Mouse (Mus musculus) heart, postnatal 14 days (tissue): ENCODE results near the gene Pparg. TPM values are rescaled to one million over a fixed set of nuclear protein-coding genes. Genes with fewer than 3 reads are reported as not detected.

Experiments
- DNase-seq, 2 experiments: peaks; one replicate each; pipeline ENCODE4 v3.0.0; 2021 to 2022
- intact Hi-C: fragments of 180-260 bp; cut with DNase I; formaldehyde crosslinking; loops from one replicate; pipeline ENCODE4 v1.15.1; 2025
- total RNA-seq, 2 experiments: library from RNA; stranded (reverse); gene quantifications; 2 replicates each; pipeline ENCODE4 v1.2.3; 2021

Gene Pparg
- total RNA-seq, 2 experiments from 2014 or later = 14.1 to 21.6 TPM

- intact Hi-C loops = loop anchor here (5.0 kb wide), 1 partner anchor 118 kb away; no protein-coding TSS in a partner anchor
- DNase-seq = no peak
Observed at GRCm38 (mm10) chr6:115349641-115350464, 10.9 kb upstream of the Pparg start.

DNA sequence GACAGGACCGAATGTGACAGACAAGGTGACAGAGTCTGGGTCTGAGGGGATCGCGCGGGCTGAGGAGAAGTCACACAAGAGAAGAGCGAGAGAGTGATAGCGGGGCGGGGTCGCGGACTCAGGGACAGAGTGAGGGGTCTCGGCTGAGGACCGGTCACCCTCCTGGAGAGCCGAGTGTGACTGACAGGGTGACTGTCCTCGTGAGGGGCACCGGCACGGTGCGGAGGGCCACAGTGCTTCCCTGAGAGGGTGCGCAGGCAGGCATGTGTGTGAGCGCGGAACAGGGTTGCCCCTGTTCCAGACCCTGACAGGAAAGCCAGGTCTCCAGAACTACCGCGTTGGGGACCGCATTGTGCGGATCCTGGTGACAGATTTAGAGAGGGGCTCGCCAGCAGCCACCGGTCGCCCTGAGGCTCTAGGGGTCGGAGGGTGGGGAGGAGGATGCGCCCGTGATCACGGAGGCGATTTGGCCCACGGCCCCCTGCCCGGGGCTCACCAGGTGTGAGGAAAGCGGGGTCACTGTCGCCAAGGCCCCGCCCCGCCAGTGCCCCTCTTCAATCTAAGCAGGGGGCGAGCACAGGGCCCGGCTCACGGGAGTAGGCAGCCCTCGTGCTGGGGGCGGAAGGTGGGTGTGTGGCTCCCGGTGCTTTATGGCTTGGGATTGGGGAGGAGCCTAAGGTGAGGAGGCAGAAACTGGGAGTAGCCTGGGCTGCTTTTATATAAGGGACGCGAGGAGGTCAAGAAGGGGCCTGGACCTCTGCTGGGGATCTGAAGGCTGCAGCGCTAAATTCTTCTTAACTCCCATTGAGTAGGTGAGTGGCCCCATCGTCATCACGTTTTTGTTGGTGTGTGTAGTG lies 1.1 kb downstream of the Pparg start:
- DNase-seq = peak; percentile 38 to 55
- intact Hi-C loops = loop anchor here (2.0 to 10.0 kb wide), 3 partner anchors 91 to 187 kb away; no protein-coding TSS in a partner anchor

- intact Hi-C loops = loop anchor here (2.0 to 10.0 kb wide), 2 partner anchors 172 to 192 kb away; no protein-coding TSS in a partner anchor
- no peak for DNase-seq
Observed at GRCm38 (mm10) chr6:115366869-115367610, 6.3 kb downstream of the Pparg start.

DNA sequence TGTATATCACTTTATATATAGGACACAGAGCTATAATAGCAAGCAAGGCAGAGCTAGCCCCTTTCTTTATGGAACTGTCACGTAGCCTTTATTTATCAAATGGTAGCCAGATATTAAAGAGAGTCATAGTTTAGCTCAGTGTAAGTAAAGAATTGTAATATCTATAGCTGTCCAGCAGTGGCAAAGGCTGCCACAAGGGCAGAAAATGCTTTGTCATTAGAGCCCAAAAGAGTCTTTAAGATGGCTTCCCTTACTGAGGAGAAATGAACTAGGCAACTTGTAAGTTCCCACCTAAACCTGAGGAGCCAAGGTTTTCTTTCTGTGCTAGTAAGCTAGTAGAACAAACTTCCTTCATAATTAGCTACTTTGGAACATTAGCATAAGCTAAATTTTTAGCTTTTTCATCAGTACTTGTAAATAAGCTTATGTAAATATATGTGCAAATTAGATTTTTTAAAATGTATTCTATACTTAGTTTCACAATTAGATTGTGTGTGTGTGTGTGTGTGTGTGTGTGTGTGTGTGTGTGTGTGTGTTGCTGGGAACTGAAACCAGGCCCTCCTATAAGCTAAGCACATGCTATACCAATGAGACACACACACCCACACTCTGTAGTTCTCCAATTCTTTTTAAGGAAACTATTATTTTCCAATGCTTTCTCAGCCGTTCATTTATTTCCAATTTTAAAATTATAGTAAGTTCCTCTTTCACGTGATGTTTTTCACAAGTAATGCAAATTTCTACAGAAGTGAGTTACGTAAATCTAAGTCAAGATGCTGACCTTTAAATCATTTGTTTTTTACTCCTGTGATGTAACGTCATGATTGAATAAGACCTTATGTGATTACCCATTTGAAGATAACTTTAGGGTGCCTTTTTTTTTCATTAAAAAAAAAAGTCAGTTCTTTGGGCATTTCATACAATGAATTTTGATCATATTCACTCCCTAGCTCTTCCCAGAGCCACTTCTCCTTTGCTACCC lies 14.4 kb downstream of the Pparg start:
- intact Hi-C loops = no loop called here

DNA sequence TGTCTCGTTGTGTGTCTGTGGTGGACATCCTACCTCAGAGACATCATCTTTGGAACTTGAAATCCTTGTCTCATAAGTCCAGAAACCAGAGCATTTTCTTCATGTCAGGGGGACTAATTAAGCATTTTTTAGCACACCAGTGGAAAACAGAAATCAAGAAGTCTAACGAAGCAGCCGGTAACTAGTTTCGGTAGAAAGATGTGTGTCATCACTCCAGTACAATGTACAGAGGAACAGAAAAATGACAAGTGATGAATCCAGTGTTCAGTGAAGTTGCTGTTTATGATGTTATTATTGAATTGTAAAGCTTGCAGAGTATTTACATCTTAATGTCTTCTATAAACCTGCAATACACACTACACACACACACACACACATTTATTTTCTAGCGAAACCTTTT lies 19.8 kb downstream of the Pparg start:
- intact Hi-C loops = no loop called here
- no peak for DNase-seq

More for the DNA sequence above, 14.4 kb downstream of the Pparg start:
- no peak for DNase-seq

- DNase-seq = peak; percentile 6 to 23
- intact Hi-C loops = no loop called here
Observed at GRCm38 (mm10) chr6:115382712-115383111, 22.0 kb downstream of the Pparg start.

- DNase-seq = no peak
- intact Hi-C loops = no loop called here
Observed at GRCm38 (mm10) chr6:115389945-115390540, 29.3 kb downstream of the Pparg start.

DNA sequence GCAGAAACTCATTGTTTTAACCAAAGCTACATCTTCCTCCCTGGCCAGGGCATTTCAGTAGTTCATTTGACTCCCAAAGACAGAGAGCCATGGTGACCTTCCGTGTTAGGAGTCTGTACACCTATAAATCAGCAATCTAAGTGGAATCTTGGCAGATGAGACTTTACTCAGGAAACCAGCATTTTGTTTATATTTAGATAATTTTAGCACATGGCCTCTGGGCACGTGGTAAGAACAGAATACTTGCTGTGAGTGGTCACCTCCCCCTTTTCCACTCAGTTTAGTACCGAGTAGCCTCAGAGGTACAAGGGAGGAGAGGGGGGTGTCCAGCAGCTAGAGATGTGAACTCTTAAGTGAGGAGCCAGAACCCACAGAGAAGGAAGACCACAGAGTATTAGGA lies 36.2 kb downstream of the Pparg start:
- intact Hi-C loops = no loop called here
- DNase-seq = no peak

GRCm38 (mm10) chr6:115404354-115404753 lies 43.6 kb downstream of the Pparg start:
- intact Hi-C loops = no loop called here
- no peak for DNase-seq

DNA sequence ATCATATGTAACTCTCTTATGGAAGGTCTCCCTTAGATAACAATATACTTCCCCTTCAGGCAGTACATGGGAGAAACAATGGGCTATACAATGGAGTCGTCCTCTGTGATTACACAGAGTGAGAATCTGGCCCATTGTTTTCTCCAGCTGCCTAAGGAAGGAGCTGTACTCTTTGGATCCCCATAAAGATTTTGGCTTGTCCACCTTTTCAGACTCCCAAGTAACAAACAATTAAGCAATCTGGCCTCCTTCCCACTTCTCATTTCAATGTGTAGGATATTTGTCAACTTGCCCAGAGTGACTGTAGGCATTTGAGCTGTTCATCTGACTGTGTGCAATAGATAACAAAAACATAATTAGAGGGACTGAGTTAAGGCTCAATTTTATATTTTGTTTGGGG lies 50.7 kb downstream of the Pparg start:
- intact Hi-C loops = no loop called here
- DNase-seq = no peak

DNA sequence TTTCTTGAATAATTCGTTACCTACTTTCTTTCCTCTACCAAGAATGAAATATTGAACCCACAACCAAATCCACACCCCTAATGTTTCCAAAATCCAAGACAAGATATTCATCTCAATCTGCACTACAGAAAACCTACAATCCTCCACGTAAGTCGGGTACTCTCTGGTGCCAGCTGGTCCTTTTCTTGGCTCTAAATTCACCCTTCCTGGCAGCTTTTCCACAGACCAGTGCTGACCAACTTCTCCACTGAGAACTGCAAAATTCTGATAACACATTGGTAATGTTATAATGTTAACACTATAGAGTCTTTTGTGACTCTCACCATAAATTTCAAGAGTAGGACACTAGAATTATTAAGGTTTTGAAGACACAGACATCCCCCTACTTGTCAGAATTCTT lies 57.4 kb downstream of the Pparg start:
- intact Hi-C loops = no loop called here
- no peak for DNase-seq

DNA sequence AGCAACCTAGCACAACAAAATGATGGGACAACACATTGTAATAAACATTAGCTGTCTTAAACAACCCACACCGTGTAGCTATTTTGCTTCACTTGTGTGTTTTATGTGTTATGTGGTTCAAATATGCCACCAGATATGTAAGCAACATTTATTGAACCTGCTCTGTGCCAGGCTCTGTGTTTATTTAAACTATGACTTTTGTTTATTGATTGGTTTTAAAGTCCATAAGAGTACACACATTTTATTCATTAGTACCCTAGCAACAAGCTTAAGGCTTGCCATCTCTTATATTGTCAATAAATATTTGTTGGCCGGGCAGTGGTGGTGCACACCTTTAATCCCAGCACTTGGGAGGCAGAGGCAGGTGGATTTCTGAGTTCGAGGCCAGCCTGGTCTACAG lies 58.2 kb downstream of the Pparg start:
- intact Hi-C loops = no loop called here
- DNase-seq = no peak

- intact Hi-C loops = no loop called here
- DNase-seq = peak; percentile 11 to 56
Observed at GRCm38 (mm10) chr6:115420963-115421362, 60.2 kb downstream of the Pparg start.

GRCm38 (mm10) chr6:115421665-115422064 lies 60.9 kb downstream of the Pparg start:
- intact Hi-C loops = no loop called here
- DNase-seq = no peak

DNA sequence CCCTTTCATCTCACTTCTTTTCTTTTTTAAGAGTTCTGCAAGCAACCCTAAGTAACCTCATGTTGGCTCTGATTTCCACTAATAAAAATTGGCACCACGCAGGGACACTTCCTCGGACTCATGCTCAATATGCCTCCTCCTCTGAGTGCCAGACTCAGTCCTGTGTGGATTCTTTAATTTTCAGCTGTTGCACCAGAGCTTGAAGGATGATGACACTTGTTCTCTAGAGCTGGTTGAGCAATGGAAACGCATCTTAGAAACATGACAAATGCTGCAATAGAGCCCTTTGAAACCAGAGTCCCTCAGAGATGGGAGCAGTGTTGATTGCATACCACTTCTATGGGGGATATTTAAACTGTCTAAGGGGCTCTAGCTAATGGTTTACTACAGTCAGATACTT lies 63.7 kb downstream of the Pparg start:
- DNase-seq = no peak
- intact Hi-C loops = no loop called here

DNA sequence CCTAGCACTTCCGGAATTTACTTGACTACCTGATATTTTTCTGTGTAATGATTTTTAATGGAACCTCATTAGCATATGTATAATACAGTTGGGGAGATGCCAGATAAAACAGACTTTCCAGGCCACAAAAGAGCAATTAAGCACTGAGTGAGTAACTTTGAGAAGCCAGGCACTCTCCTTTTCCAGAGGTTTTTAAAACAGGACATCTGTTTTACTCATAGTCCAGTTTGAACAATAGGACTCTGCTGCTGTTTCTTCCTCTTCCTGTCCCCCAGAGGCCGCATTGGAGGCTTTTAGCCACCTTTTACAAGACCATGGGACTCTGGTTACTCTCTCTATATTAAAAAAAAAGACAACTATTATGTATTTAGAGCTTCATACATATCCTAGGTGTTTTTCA lies 72.0 kb downstream of the Pparg start:
- intact Hi-C loops = no loop called here
- peak in 1 of 2 experiments; percentile 8 for DNase-seq

GRCm38 (mm10) chr6:115434054-115434453 lies 73.3 kb downstream of the Pparg start:
- intact Hi-C loops = no loop called here
- no peak for DNase-seq

DNA sequence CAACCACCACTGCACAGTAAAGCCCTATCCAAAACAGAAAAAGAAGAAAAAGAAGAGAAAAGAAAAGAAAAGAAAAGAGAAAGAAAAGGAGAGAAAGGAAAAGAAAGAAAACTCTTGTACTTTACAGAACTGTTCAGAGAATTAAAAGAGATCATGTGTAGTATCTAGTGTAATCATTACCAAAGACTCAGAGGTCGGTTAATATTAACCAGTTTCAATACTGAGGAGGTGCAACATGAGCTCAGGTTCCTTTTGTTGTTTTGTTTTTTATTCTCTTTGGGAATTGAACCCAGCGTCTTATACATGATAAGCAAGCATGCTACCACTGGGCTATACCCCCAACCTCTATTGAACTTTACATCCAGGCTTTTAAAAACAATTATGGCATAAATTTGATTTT lies 74.1 kb downstream of the Pparg start:
- intact Hi-C loops = no loop called here
- DNase-seq = no peak
